Mouse (Mus musculus): ENCODE measurements around the gene Slc27a1. TPM values are rescaled to one million over a fixed set of nuclear protein-coding genes. Genes with fewer than 3 reads are reported as not detected.
A peak's percentile ranks its signal among the peaks of the same experiment; 100 is the strongest.
"Not testable (repeated sequence)": the region's sequence is repeated elsewhere in the genome, so short reads cannot be mapped to it uniquely, and the experiment has no call there.

Slc27a1 gene
- 6.8 and 9.5 TPM in 2 replicates for total RNA-seq (2017)

GRCm38 (mm10) chr8:71568387-71568937 is at the start of gene Slc27a1:
Slc27a1 (plus strand) TSS chr8:71568882.
- no peak for ATAC-seq (replicated peaks; ENCODE audit: low read depth, poor library complexity, severe bottlenecking)

- peak; percentile 70 for ATAC-seq (replicated peaks; ENCODE audit: low read depth, poor library complexity, severe bottlenecking)
Measured at GRCm38 (mm10) chr8:71519037-71519825, 49.5 kb upstream of the Slc27a1 start.

GRCm38 (mm10) chr8:71521634-71522033 is 47.0 kb upstream of the Slc27a1 start:
- ATAC-seq (replicated peaks; ENCODE audit: low read depth, poor library complexity, severe bottlenecking) = peak; percentile 96

GRCm38 (mm10) chr8:71525226-71526050 is 43.2 kb upstream of the Slc27a1 start, which contains the start of gene Ccdc194:
Ccdc194 (minus strand) TSS chr8:71525711.
- ATAC-seq (replicated peaks; ENCODE audit: low read depth, poor library complexity, severe bottlenecking) = no peak

GRCm38 (mm10) chr8:71526272-71526671 is 42.4 kb upstream of the Slc27a1 start:
- ATAC-seq (replicated peaks; ENCODE audit: low read depth, poor library complexity, severe bottlenecking) = no peak

- ATAC-seq (replicated peaks; ENCODE audit: low read depth, poor library complexity, severe bottlenecking) = no peak
Measured at GRCm38 (mm10) chr8:71527162-71527870, 41.4 kb upstream of the Slc27a1 start.

- ATAC-seq (replicated peaks; ENCODE audit: low read depth, poor library complexity, severe bottlenecking) = peak; percentile 89
Measured at GRCm38 (mm10) chr8:71528362-71529073, 40.2 kb upstream of the Slc27a1 start.

GRCm38 (mm10) chr8:71530735-71531467 is 37.8 kb upstream of the Slc27a1 start:
- ATAC-seq (replicated peaks; ENCODE audit: low read depth, poor library complexity, severe bottlenecking) = not testable (repeated sequence)

GRCm38 (mm10) chr8:71534263-71534810 is 34.3 kb upstream of the Slc27a1 start:
- no peak for ATAC-seq (replicated peaks; ENCODE audit: low read depth, poor library complexity, severe bottlenecking)

- peak; percentile 46 for ATAC-seq (replicated peaks; ENCODE audit: low read depth, poor library complexity, severe bottlenecking)
Measured at GRCm38 (mm10) chr8:71535663-71536062, 33.0 kb upstream of the Slc27a1 start.

GRCm38 (mm10) chr8:71537028-71537867 is 31.4 kb upstream of the Slc27a1 start, which contains the start of gene Bst2:
Bst2 (minus strand) TSS chr8:71537456.
- peak; percentile 94 for ATAC-seq (replicated peaks; ENCODE audit: low read depth, poor library complexity, severe bottlenecking)

GRCm38 (mm10) chr8:71542632-71543343 is 25.9 kb upstream of the Slc27a1 start, which contains the start of gene Mvb12a:
Mvb12a (plus strand) TSS chr8:71542922.
- peak; percentile 98 for ATAC-seq (replicated peaks; ENCODE audit: low read depth, poor library complexity, severe bottlenecking)

- no peak for ATAC-seq (replicated peaks; ENCODE audit: low read depth, poor library complexity, severe bottlenecking)
Measured at GRCm38 (mm10) chr8:71543755-71544154, 24.9 kb upstream of the Slc27a1 start.

GRCm38 (mm10) chr8:71545053-71545452 is 23.6 kb upstream of the Slc27a1 start:
- ATAC-seq (replicated peaks; ENCODE audit: low read depth, poor library complexity, severe bottlenecking) = no peak

- no peak for ATAC-seq (replicated peaks; ENCODE audit: low read depth, poor library complexity, severe bottlenecking)
Measured at GRCm38 (mm10) chr8:71547590-71547989, 21.1 kb upstream of the Slc27a1 start.

- no peak for ATAC-seq (replicated peaks; ENCODE audit: low read depth, poor library complexity, severe bottlenecking)
Measured at GRCm38 (mm10) chr8:71550754-71551153, 17.9 kb upstream of the Slc27a1 start.

- ATAC-seq (replicated peaks; ENCODE audit: low read depth, poor library complexity, severe bottlenecking) = no peak
Measured at GRCm38 (mm10) chr8:71552770-71553169, 15.9 kb upstream of the Slc27a1 start.
